Mouse (Mus musculus) myocyte (in vitro differentiated cells): ENCODE results near the gene Sulf2. TPM values are rescaled to one million over a fixed set of nuclear protein-coding genes. Genes with fewer than 3 reads are reported as not detected.

Source experiments
- H3K27me3 ChIP-seq: one replicate; pipeline ENCODE4 v1.6.1; 2011; ENCODE audit not compliant: control insufficient read depth, insufficient read depth, insufficient read length
- H3K36me3 ChIP-seq: one replicate; pipeline ENCODE4 v1.6.1; 2011; ENCODE audit not compliant: control insufficient read depth, insufficient read depth
- H3K4me2 ChIP-seq: one replicate; pipeline ENCODE4 v1.6.1; 2011; ENCODE audit warnings: low read depth, control low read depth
- H3K4me3 ChIP-seq: one replicate; pipeline ENCODE4 v1.5.1; 2011; ENCODE audit warnings: mild to moderate bottlenecking, control low read depth, moderate library complexity
- H3K79me2 ChIP-seq: one replicate; pipeline ENCODE4 v1.6.1; 2011; ENCODE audit not compliant: control insufficient read depth, insufficient read depth
- H3ac ChIP-seq: one replicate; pipeline ENCODE4 v1.6.1; 2011; ENCODE audit not compliant: control insufficient read depth, insufficient read length
- CEBPB ChIP-seq: IDR thresholded peaks from 2 replicates; pipeline ENCODE4 v1.6.1; 2011; ENCODE audit warnings: mild to moderate bottlenecking, moderate library complexity; ENCODE audit not compliant: poor library complexity, insufficient read depth, severe bottlenecking
- E2F4 ChIP-seq: IDR thresholded peaks from one replicate; pipeline ENCODE4 v1.6.1; 2011; ENCODE audit warnings: mild to moderate bottlenecking, control low read depth, moderate library complexity; ENCODE audit not compliant: insufficient read depth
- MAX ChIP-seq: IDR thresholded peaks from one replicate; pipeline ENCODE4 v1.6.1; 2011; ENCODE audit warnings: low read depth, mild to moderate bottlenecking, control low read depth
- MYOD1 ChIP-seq, 3 experiments: IDR thresholded peaks; one replicate each; pipeline ENCODE4 v1.6.1; 2011; ENCODE audit warnings: control low read depth in 2 of 3, low read depth in 2 of 3, mild to moderate bottlenecking in 2 of 3, moderate library complexity in 1 of 3; ENCODE audit not compliant: insufficient read length in 2 of 3, control insufficient read depth in 1 of 3
- MYOG ChIP-seq, 3 experiments: IDR thresholded peaks; one replicate each; pipeline ENCODE4 v1.6.1; 2011; ENCODE audit warnings: control low read depth in 2 of 3, low read depth in 2 of 3, mild to moderate bottlenecking in 2 of 3; ENCODE audit not compliant: insufficient read length in 2 of 3, control insufficient read depth in 1 of 3, insufficient read depth in 1 of 3
- POLR2A ChIP-seq: IDR thresholded peaks from one replicate; pipeline ENCODE4 v1.6.1; 2011; ENCODE audit warnings: low read depth, mild to moderate bottlenecking, control low read depth, moderate library complexity; ENCODE audit not compliant: insufficient read length
- POLR2AphosphoS2 ChIP-seq: IDR thresholded peaks from one replicate; pipeline ENCODE4 v1.6.1; 2011; ENCODE audit warnings: low read depth, control low read depth; ENCODE audit not compliant: insufficient read length
- REST ChIP-seq: IDR thresholded peaks from one replicate; pipeline ENCODE4 v1.6.1; 2011; ENCODE audit warnings: mild to moderate bottlenecking, control low read depth, moderate library complexity; ENCODE audit not compliant: insufficient read depth, insufficient read length
- SRF ChIP-seq: IDR thresholded peaks from one replicate; pipeline ENCODE4 v1.6.1; 2011; ENCODE audit warnings: low read depth; ENCODE audit not compliant: control insufficient read depth, insufficient read length
- TCF12 ChIP-seq: IDR thresholded peaks from one replicate; pipeline ENCODE4 v1.6.1; 2011; ENCODE audit warnings: mild to moderate bottlenecking, control low read depth; ENCODE audit not compliant: poor library complexity, insufficient read depth, severe bottlenecking
- TCF3 ChIP-seq: IDR thresholded peaks from one replicate; pipeline ENCODE4 v1.6.1; 2011; ENCODE audit warnings: low read depth, control low read depth; ENCODE audit not compliant: insufficient read length
- USF1 ChIP-seq: IDR thresholded peaks from one replicate; pipeline ENCODE4 v1.6.1; 2011; ENCODE audit warnings: low read depth, mild to moderate bottlenecking, control low read depth, moderate library complexity
- polyA plus RNA-seq: library from polyadenylated mRNA; unstranded; fragments of >200 nt; fragmentation: generic; extraction: Trizol; gene quantifications from one replicate; pipeline ENCODE4 v1.2.1, GENCODE M21; 2012; ENCODE audit warnings: missing spikeins

The Sulf2 gene
- polyA plus RNA-seq, 1 experiment: 36.7 TPM

- Histone ChIP-seq H3K4me3 (no peak overlapping the region), H3K36me3 (no peaks in the 10 kb centered on the region), H3K27me3 (no peaks in the 10 kb centered on the region), H3K4me2 (no peak overlapping the region), H3K79me2 (no peaks in the 10 kb centered on the region), H3ac (no peak overlapping the region)
- no peak for TF ChIP-seq REST
- TF ChIP-seq TCF12: no peak
- no peak for TF ChIP-seq SRF
- TF ChIP-seq CEBPB: no peak
Observed at GRCm38 (mm10) chr2:166128756-166129155, 26.7 kb downstream of the Sulf2 start.

- no peak for TF ChIP-seq USF1
- TF ChIP-seq E2F4: no peak
- TF ChIP-seq MYOD1 (IDR thresholded peaks at IDR 0.05; ENCODE audit: control insufficient read depth in 1 of 3, insufficient read length in 2 of 3, low read depth in 2 of 3): no peak
- no peak for TF ChIP-seq MAX
- TF ChIP-seq TCF3: no peak
- no peak for TF ChIP-seq POLR2A
- no peak for TF ChIP-seq POLR2AphosphoS2
- TF ChIP-seq CEBPB: no peak
- TF ChIP-seq MYOG (IDR thresholded peaks at IDR 0.05; ENCODE audit: control insufficient read depth in 1 of 3, insufficient read depth in 1 of 3, insufficient read length in 2 of 3, low read depth in 2 of 3): no peak
- TF ChIP-seq SRF: no peak
- no peak for TF ChIP-seq TCF12
- no peak for TF ChIP-seq REST
- Histone ChIP-seq H3K27me3 (no peaks in the 10 kb centered on the region), H3K36me3 (no peaks in the 10 kb centered on the region), H3K79me2 (no peaks in the 10 kb centered on the region), H3K4me3 (no peak overlapping the region), H3ac (no peak overlapping the region), H3K4me2 (no peak overlapping the region)
Observed at GRCm38 (mm10) chr2:166128032-166128431, 27.4 kb downstream of the Sulf2 start.

- no peak for TF ChIP-seq MAX
- TF ChIP-seq MYOD1 (IDR thresholded peaks at IDR 0.05; ENCODE audit: control insufficient read depth in 1 of 3, insufficient read length in 2 of 3, low read depth in 2 of 3): no peak
- TF ChIP-seq POLR2AphosphoS2: no peak
- TF ChIP-seq MYOG (IDR thresholded peaks at IDR 0.05; ENCODE audit: control insufficient read depth in 1 of 3, insufficient read depth in 1 of 3, insufficient read length in 2 of 3, low read depth in 2 of 3): no peak
- TF ChIP-seq TCF3: no peak
- no peak for TF ChIP-seq USF1
- no peak overlapping the region for H3ac ChIP-seq
- H3K79me2 ChIP-seq: no peaks in the 10 kb centered on the region
- H3K4me2 ChIP-seq: no peak overlapping the region
- H3K36me3 ChIP-seq: no peaks in the 10 kb centered on the region
- H3K27me3 ChIP-seq: no peaks in the 10 kb centered on the region
- no peak overlapping the region for H3K4me3 ChIP-seq
Observed at GRCm38 (mm10) chr2:166126343-166126742, 29.1 kb downstream of the Sulf2 start.

- Histone ChIP-seq H3K36me3 (no peaks in the 10 kb centered on the region), H3K79me2 (no peaks in the 10 kb centered on the region), H3ac (no peak overlapping the region), H3K27me3 (no peaks in the 10 kb centered on the region), H3K4me3 (no peak overlapping the region), H3K4me2 (no peak overlapping the region)
- TF ChIP-seq CEBPB: no peak
- TF ChIP-seq TCF12: no peak
- TF ChIP-seq USF1: peak; percentile 60
- TF ChIP-seq E2F4: no peak
Observed at GRCm38 (mm10) chr2:166125492-166126252, 29.8 kb downstream of the Sulf2 start.

GRCm38 (mm10) chr2:166125033-166125432 lies 30.4 kb downstream of the Sulf2 start:
- H3K79me2 ChIP-seq: no peaks in the 10 kb centered on the region
- TF ChIP-seq USF1 (no peak), POLR2AphosphoS2 (no peak), MAX (no peak), MYOG (IDR thresholded peaks at IDR 0.05; ENCODE audit: control insufficient read depth in 1 of 3, insufficient read depth in 1 of 3, insufficient read length in 2 of 3, low read depth in 2 of 3) (no peak), REST (no peak), MYOD1 (IDR thresholded peaks at IDR 0.05; ENCODE audit: control insufficient read depth in 1 of 3, insufficient read length in 2 of 3, low read depth in 2 of 3) (no peak), POLR2A (no peak), E2F4 (no peak), SRF (no peak), TCF12 (no peak), TCF3 (no peak), CEBPB (no peak)
- no peaks in the 10 kb centered on the region for H3K36me3 ChIP-seq

GRCm38 (mm10) chr2:166122781-166123180 lies 32.7 kb downstream of the Sulf2 start:
- Histone ChIP-seq H3K27me3 (no peaks in the 10 kb centered on the region), H3ac (no peak overlapping the region), H3K79me2 (no peaks in the 10 kb centered on the region), H3K4me2 (no peak overlapping the region), H3K4me3 (no peak overlapping the region), H3K36me3 (no peaks in the 10 kb centered on the region)
- TF ChIP-seq USF1: no peak
- no peak for TF ChIP-seq SRF
- TF ChIP-seq TCF3: no peak
- no peak for TF ChIP-seq MYOG (IDR thresholded peaks at IDR 0.05; ENCODE audit: control insufficient read depth in 1 of 3, insufficient read depth in 1 of 3, insufficient read length in 2 of 3, low read depth in 2 of 3)

More at GRCm38 (mm10) chr2:166125033-166125432, 30.4 kb downstream of the Sulf2 start:
- no peak overlapping the region for H3K4me2 ChIP-seq
- no peak overlapping the region for H3K4me3 ChIP-seq
- no peaks in the 10 kb centered on the region for H3K27me3 ChIP-seq
- no peak overlapping the region for H3ac ChIP-seq
